Mouse (Mus musculus): ENCODE results near the gene Gtf2i. TPM values are rescaled to one million over a fixed set of nuclear protein-coding genes. Genes with fewer than 3 reads are reported as not detected.

The Gtf2i gene
- polyA plus RNA-seq, 1 experiment, result 157 TPM

DNA sequence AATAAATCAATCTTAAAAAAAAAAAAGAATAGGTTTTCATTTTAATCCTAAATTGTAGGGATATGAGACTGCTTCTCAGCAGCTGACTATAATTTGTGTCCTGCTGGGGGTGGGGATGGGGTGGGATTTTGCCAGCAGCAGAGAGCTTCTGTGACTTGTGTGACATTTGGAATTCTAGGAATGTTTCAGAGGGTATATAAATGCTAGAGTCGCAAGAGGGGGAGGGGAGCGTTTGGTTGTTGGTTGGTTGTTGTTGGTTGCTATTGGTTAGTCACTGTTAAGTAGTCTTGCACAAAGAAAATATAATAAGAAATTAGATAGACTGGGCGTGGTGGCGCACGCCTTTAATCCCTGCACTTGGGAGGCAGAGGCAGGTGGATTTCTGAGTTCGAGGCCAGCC is 4.3 kb upstream of the Gtf2i start:
- Histone ChIP-seq H3K4me3 (replicated peaks; ENCODE audit: insufficient read depth, low read depth, low read length) (no peak overlapping the region), H3K27ac (ENCODE audit: insufficient read depth, low read length) (no peak overlapping the region), H3K4me1 (ENCODE audit: control insufficient read depth, insufficient read depth, low read length) (no peaks in the 10 kb centered on the region), H3K27me3 (ENCODE audit: control insufficient read depth, insufficient read depth, low read length) (no peaks in the 10 kb centered on the region)
- whole genome bisulfite sequencing, result 89% methylated on average over 6 of the region's 6 CpGs
- no peak for TF ChIP-seq POLR2A (IDR thresholded peaks at IDR 0.05; ENCODE audit: borderline replicate concordance, insufficient read depth, low read length)
- no peak for TF ChIP-seq CTCF (IDR thresholded peaks at IDR 0.05; ENCODE audit: borderline replicate concordance, insufficient read depth, low read depth, low read length)
- no peak for DNase-seq

- Histone ChIP-seq H3K4me1 (ENCODE audit: control insufficient read depth, insufficient read depth, low read length) (no peaks in the 10 kb centered on the region), H3K4me3 (replicated peaks; ENCODE audit: insufficient read depth, low read depth, low read length) (no peak overlapping the region), H3K27me3 (ENCODE audit: control insufficient read depth, insufficient read depth, low read length) (no peaks in the 10 kb centered on the region), H3K27ac (ENCODE audit: insufficient read depth, low read length) (no peak overlapping the region)
- DNase-seq, result no peak
- WGBS, result 44% methylated on average over 7 of the region's 7 CpGs
- TF ChIP-seq POLR2A (IDR thresholded peaks at IDR 0.05; ENCODE audit: borderline replicate concordance, insufficient read depth, low read length) (no peak), CTCF (IDR thresholded peaks at IDR 0.05; ENCODE audit: borderline replicate concordance, insufficient read depth, low read depth, low read length) (no peak)
Observed at GRCm38 (mm10) chr5:134316721-134317120, 2.2 kb upstream of the Gtf2i start.

DNA sequence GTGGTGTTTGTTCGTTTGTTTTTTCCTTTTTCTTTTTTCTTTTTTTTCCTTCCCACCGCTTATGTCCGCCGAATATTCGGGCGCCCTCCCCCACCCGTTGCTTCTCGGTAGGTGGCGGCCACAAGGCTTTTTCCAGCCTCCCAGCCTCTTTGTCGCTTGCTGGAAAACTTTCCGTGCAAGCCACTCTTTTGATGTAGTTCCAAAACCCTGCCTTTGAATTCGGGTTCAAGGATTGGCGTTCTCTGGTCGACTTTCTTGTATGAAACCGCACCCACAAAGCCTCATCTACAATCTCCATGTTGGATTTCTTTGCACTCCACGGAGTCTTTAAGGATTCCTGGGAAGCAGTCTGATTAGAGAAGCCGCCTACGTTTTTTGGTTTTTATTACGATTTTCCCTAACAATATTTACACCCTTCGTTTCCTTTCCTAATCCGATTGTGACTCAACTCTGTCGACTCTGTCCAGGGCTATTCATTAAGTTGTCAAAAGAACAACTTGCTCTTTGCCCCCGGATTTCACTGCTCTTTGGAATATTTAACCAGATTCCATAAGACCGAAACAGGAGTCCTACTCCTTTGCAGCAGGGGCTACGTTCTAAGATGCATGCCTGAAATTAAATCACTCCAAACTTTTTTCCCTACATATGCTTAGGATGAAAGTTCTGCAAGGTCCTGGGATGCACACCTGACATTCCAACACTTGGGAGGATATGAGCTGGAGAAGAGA is 1.2 kb upstream of the Gtf2i start:
- DNase-seq, result peak; percentile 51
- Histone ChIP-seq H3K27ac (ENCODE audit: insufficient read depth, low read length) (peak overlapping the region; percentile 4; the same call in 1 of the 2 replicates), H3K27me3 (ENCODE audit: control insufficient read depth, insufficient read depth, low read length) (no peaks in the 10 kb centered on the region), H3K4me3 (replicated peaks; ENCODE audit: insufficient read depth, low read depth, low read length) (peak overlapping the region; percentile 73), H3K4me1 (ENCODE audit: control insufficient read depth, insufficient read depth, low read length) (no peaks in the 10 kb centered on the region)
- 5% methylated on average over 25 of the region's 25 CpGs for WGBS
- no peak for TF ChIP-seq POLR2A (IDR thresholded peaks at IDR 0.05; ENCODE audit: borderline replicate concordance, insufficient read depth, low read length)
- TF ChIP-seq CTCF (IDR thresholded peaks at IDR 0.05; ENCODE audit: borderline replicate concordance, insufficient read depth, low read depth, low read length), result no peak

- Histone ChIP-seq H3K27me3 (ENCODE audit: control insufficient read depth, insufficient read depth, low read length) (no peaks in the 10 kb centered on the region), H3K4me1 (ENCODE audit: control insufficient read depth, insufficient read depth, low read length) (no peaks in the 10 kb centered on the region), H3K4me3 (replicated peaks; ENCODE audit: insufficient read depth, low read depth, low read length) (peak overlapping the region; percentile 96), H3K27ac (ENCODE audit: insufficient read depth, low read length) (peak overlapping the region; percentile 98)
- WGBS, result under 1% methylated on average over 42 of the region's 64 CpGs
- peak in 1 of 2 experiments; percentile 74 for DNase-seq
- no peak for TF ChIP-seq POLR2A (IDR thresholded peaks at IDR 0.05; ENCODE audit: borderline replicate concordance, insufficient read depth, low read length)
- TF ChIP-seq CTCF (IDR thresholded peaks at IDR 0.05; ENCODE audit: borderline replicate concordance, insufficient read depth, low read depth, low read length), result no peak
Observed at GRCm38 (mm10) chr5:134314068-134314674, 389 bp downstream of the Gtf2i start.

DNA sequence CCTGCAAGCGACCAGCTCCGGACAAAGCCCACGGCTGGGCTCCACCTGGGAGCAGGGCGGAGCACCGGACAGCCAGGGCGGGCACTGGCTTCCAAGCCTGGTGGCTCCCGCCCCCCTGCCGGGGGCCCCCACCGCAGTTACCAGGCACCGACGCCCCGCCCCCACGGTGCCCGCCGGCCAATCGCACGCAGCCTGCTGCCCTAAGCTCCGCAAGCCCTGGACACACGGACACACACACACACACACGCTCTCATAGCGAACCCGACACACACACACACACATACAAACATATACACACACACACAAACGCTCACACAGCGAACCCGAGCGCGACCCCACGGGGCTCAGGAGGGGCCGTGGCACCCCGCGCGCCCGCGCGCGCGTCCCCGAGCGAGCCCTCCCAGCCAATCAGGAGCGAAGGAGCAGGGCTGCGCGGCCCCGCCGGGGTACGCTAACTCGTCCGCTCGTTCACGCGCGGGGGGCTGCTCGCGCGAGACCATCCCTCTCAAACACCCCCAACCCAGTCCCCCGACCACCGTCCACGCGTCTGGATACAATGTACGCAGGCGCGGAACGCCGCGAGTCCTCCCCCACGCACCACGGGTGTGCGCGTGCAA is 1.0 kb downstream of the Gtf2i start:
- peak; percentile 95 to 96 for DNase-seq
- Histone ChIP-seq H3K27me3 (ENCODE audit: control insufficient read depth, insufficient read depth, low read length) (no peaks in the 10 kb centered on the region), H3K4me1 (ENCODE audit: control insufficient read depth, insufficient read depth, low read length) (no peaks in the 10 kb centered on the region), H3K4me3 (replicated peaks; ENCODE audit: insufficient read depth, low read depth, low read length) (peak overlapping the region; percentile 96), H3K27ac (ENCODE audit: insufficient read depth, low read length) (peak overlapping the region; percentile 98)
- TF ChIP-seq POLR2A (IDR thresholded peaks at IDR 0.05; ENCODE audit: borderline replicate concordance, insufficient read depth, low read length) (peak; percentile 73; the same call in 1 of the 2 replicates), CTCF (IDR thresholded peaks at IDR 0.05; ENCODE audit: borderline replicate concordance, insufficient read depth, low read depth, low read length) (no peak)
- under 1% methylated on average over 67 of the region's 68 CpGs for WGBS

- no peak for DNase-seq
- Histone ChIP-seq H3K4me1 (ENCODE audit: control insufficient read depth, insufficient read depth, low read length) (no peaks in the 10 kb centered on the region; the same call in 1 of the 2 replicates), H3K27ac (ENCODE audit: insufficient read depth, low read length) (no peak overlapping the region), H3K27me3 (ENCODE audit: control insufficient read depth, insufficient read depth, low read length) (no peaks in the 10 kb centered on the region), H3K4me3 (replicated peaks; ENCODE audit: insufficient read depth, low read depth, low read length) (peak overlapping the region; percentile 96)
- 4% methylated on average over 19 of the region's 19 CpGs for WGBS
- TF ChIP-seq POLR2A (IDR thresholded peaks at IDR 0.05; ENCODE audit: borderline replicate concordance, insufficient read depth, low read length) (no peak), CTCF (IDR thresholded peaks at IDR 0.05; ENCODE audit: borderline replicate concordance, insufficient read depth, low read depth, low read length) (no peak)
Observed at GRCm38 (mm10) chr5:134312691-134313450, 1.7 kb downstream of the Gtf2i start.

- no peak for DNase-seq
- 48% methylated on average over 6 of the region's 6 CpGs for WGBS
- Histone ChIP-seq H3K27me3 (ENCODE audit: control insufficient read depth, insufficient read depth, low read length) (no peaks in the 10 kb centered on the region), H3K27ac (ENCODE audit: insufficient read depth, low read length) (no peak overlapping the region), H3K4me3 (replicated peaks; ENCODE audit: insufficient read depth, low read depth, low read length) (no peak overlapping the region), H3K4me1 (ENCODE audit: control insufficient read depth, insufficient read depth, low read length) (peaks cover 3% of the 10 kb centered on the region; the same call in 1 of the 2 replicates)
- TF ChIP-seq CTCF (IDR thresholded peaks at IDR 0.05; ENCODE audit: borderline replicate concordance, insufficient read depth, low read depth, low read length) (no peak), POLR2A (IDR thresholded peaks at IDR 0.05; ENCODE audit: borderline replicate concordance, insufficient read depth, low read length) (no peak)
Observed at GRCm38 (mm10) chr5:134311894-134312411, 2.6 kb downstream of the Gtf2i start.

Measured in cerebellum, adult 2 months (tissue).